Comparison of ENCODE assay signal across 11 mouse cellular contexts in genomic region chr11:63906552-63907353, GRCm38 (mm10). TPM values are rescaled to one million over a fixed set of nuclear protein-coding genes. Genes with fewer than 3 reads are reported as not detected.
A peak's percentile ranks its signal among the peaks of the same experiment; 100 is the strongest.
DNase-seq lines count a peak whose midpoint lies in the region; ATAC-seq and TF ChIP-seq lines count a peak whose summit lies in the region.
"Had no signal": no experiment of that assay in that cellular context is flagged by ENCODE, and none has a peak within 500 bp of the region (broad histone marks: within the 10 kb centered on the region; RNA-seq: fewer than 3 reads in every experiment).

No protein-coding gene starts in this region.

- no peak for ATAC-seq in lung, postnatal 0 days
- ATAC-seq in neural tube, embryonic 14.5 days (ENCODE audit: low read depth): peak; percentile 84; the same call in 1 of the 2 replicates

- no peaks in the 10 kb centered on the region for H3K9me3 ChIP-seq in lung, postnatal 0 days (ENCODE audit: low read length)
- H3K9me3 ChIP-seq in neural tube, embryonic 14.5 days (ENCODE audit: control insufficient read depth, low read length): no peaks in the 10 kb centered on the region
- H3K9me3 ChIP-seq: embryonic facial prominence, embryonic 15.5 days; liver, embryonic 13.5 days had no signal

- DNase-seq in embryo, embryonic 10 days (ENCODE audit: low spot score): peak; percentile 63
- no peak for DNase-seq in embryo, embryonic 9.5 days (ENCODE audit: extremely low spot score)
- DNase-seq in lung, adult 2 months: peak; percentile 30
- no peak for DNase-seq in lung, postnatal 0 days (ENCODE audit: low spot score)
- DNase-seq in heart, postnatal 36 days: peak; percentile 52 to 60
- DNase-seq in left cerebral cortex, adult 8-10 months (ENCODE audit: low spot score in 2 of 2): no peak
- no peak for DNase-seq in cerebellum, postnatal 14 days
- DNase-seq: kidney, postnatal 25 days; liver, embryonic 13.5 days had no signal

- TF ChIP-seq EP300 in lung, postnatal 0 days (IDR thresholded peaks at IDR 0.05): no peak

- WGBS in lung, adult 2 months: 64% methylated on average over 9 of the region's 9 CpGs
- 71% methylated on average over 9 of the region's 9 CpGs for WGBS in lung, postnatal 0 days
- WGBS in neural tube, embryonic 14.5 days: 61% methylated on average over 9 of the region's 9 CpGs

- peaks cover 5% of the 10 kb centered on the region; the same call in 1 of the 2 replicates for H3K4me1 ChIP-seq in lung, adult 2 months (ENCODE audit: control insufficient read depth, insufficient read depth, low read length)
- no peaks in the 10 kb centered on the region for H3K4me1 ChIP-seq in lung, postnatal 0 days (ENCODE audit: insufficient read depth, low read depth, low read length)
- H3K4me1 ChIP-seq in neural tube, embryonic 14.5 days (ENCODE audit: control insufficient read depth, insufficient read depth, low read length): 0 out of 2 replicates have a peak, but pooled peaks cover 2% of the 10 kb centered on the region

- H3K36me3 ChIP-seq in lung, postnatal 0 days (ENCODE audit: insufficient read depth, low read length): no peaks in the 10 kb centered on the region
- H3K36me3 ChIP-seq in neural tube, embryonic 14.5 days (ENCODE audit: control insufficient read depth, insufficient read depth, low read length): no peaks in the 10 kb centered on the region
- H3K36me3 ChIP-seq: embryonic facial prominence, embryonic 15.5 days had no signal

- intact Hi-C loops in heart, postnatal 36 days (cut with DNase I): no loop called here

- no peak for TF ChIP-seq POLR2A in lung, adult 2 months (IDR thresholded peaks at IDR 0.05; ENCODE audit: borderline replicate concordance, extremely low read depth, low read depth, low read length)

- H3K4me2 ChIP-seq in lung, postnatal 0 days (replicated peaks; ENCODE audit: low read depth, low read length): no peak overlapping the region
- H3K4me2 ChIP-seq in neural tube, embryonic 14.5 days (ENCODE audit: low read depth, low read length): no peak overlapping the region
- H3K4me2 ChIP-seq: embryonic facial prominence, embryonic 15.5 days; liver, embryonic 13.5 days had no signal

- H3K27me3 ChIP-seq in lung, postnatal 0 days (replicated peaks; ENCODE audit: insufficient read depth, low read length): no peaks in the 10 kb centered on the region
- no peaks in the 10 kb centered on the region for H3K27me3 ChIP-seq in neural tube, embryonic 14.5 days (ENCODE audit: control insufficient read depth, insufficient read depth, low read length)
- H3K27me3 ChIP-seq: embryonic facial prominence, embryonic 15.5 days; liver, embryonic 13.5 days had no signal

- H3K9ac ChIP-seq in lung, postnatal 0 days (replicated peaks; ENCODE audit: low read depth): no peak overlapping the region
- no peak overlapping the region for H3K9ac ChIP-seq in neural tube, embryonic 14.5 days (replicated peaks; ENCODE audit: low read depth, low read length)
- H3K9ac ChIP-seq: embryonic facial prominence, embryonic 15.5 days; liver, embryonic 13.5 days had no signal

- no peak for TF ChIP-seq CTCF in lung, adult 2 months (IDR thresholded peaks at IDR 0.05; ENCODE audit: insufficient read depth, low read length)
- no peak for TF ChIP-seq CTCF in lung, postnatal 0 days (IDR thresholded peaks at IDR 0.05)

- H3K27ac ChIP-seq in lung, postnatal 0 days (ENCODE audit: low read length): no peak overlapping the region
- no peak overlapping the region for H3K27ac ChIP-seq in neural tube, embryonic 14.5 days (ENCODE audit: low read depth, low read length)
- H3K27ac ChIP-seq: embryonic facial prominence, embryonic 15.5 days; liver, embryonic 13.5 days had no signal

- H3K4me3 ChIP-seq in lung, adult 2 months (replicated peaks; ENCODE audit: extremely low read depth, low read depth, low read length): no peak overlapping the region
- no peak overlapping the region for H3K4me3 ChIP-seq in lung, postnatal 0 days (ENCODE audit: low read depth, low read length)
- H3K4me3 ChIP-seq in neural tube, embryonic 14.5 days (ENCODE audit: low read depth, low read length): no peak overlapping the region
- H3K4me3 ChIP-seq: embryonic facial prominence, embryonic 15.5 days; liver, embryonic 13.5 days had no signal

RNA-seq across cellular contexts. Expression of gene Hs3st3b1, which starts 15.3 kb away (rescaled TPM):
- polyA plus RNA-seq in lung, adult 2 months (2012; rRNA removed): 5.5 and 6.3 TPM in 2 replicates
- polyA plus RNA-seq in lung, postnatal 0 days (2015; fragmentation: Nextera tagmentation; extraction: Ambion mirVana): 0.63 and 0.76 TPM in 2 replicates
- total RNA-seq in heart, postnatal 36 days (2021): 1 to 10 TPM in 1 of 2 experiments, under 1 TPM in 1; 0.89 to 1.1 TPM
- polyA plus RNA-seq in neural tube, embryonic 14.5 days (2014; fragmentation: Nextera tagmentation; extraction: Ambion mirVana): 9.1 and 9.4 TPM in 2 replicates
- 1 to 10 TPM; 1.7 to 2.2 (median 1.8) TPM for total RNA-seq in left cerebral cortex, adult 8-10 months (2022)

Comparison
In these comparisons a context has a peak if more than half of its experiments do, and no peak if none do; other contexts are left out.
1. DNase-seq: peak in embryo, embryonic 10 days (single experiment), lung, adult 2 months (single experiment) and heart, postnatal 36 days (2 of 2); none in embryo, embryonic 9.5 days (single experiment), lung, postnatal 0 days (single experiment), left cerebral cortex, adult 8-10 months (0 of 2) and cerebellum, postnatal 14 days (0 of 2).